Mouse (Mus musculus): Measurements from ENCODE around the gene Olfr902. TPM values are rescaled to one million over a fixed set of nuclear protein-coding genes. Genes with fewer than 3 reads are reported as not detected.
"Not testable (repeated sequence)": the region's sequence is repeated elsewhere in the genome, so short reads cannot be mapped to it uniquely, and the experiment has no call there.

Olfr902 gene
- polyA plus RNA-seq (2012; rRNA removed) (not detected in 2 replicates), polyA plus RNA-seq (2014; fragmentation: Nextera tagmentation; extraction: Ambion mirVana) (not detected in 2 replicates)

DNA sequence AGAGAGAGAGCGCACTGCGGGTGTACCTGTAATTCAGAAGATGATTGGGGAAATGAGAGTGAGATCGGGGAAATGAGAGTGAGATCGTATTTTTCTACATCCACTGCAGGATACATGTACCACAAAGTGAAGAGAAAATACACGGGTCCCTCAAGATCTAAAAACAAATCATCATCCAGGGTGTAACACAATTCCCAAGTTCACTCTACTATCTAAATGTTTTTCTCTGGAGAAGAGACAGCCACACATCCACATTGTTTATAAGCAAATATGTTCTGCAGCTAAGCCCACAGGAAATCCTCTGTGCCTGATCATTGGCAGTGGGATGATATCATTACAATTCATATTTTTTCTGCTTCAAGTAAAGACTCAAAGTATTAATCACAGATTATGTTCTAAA, at the start of gene Olfr902:
Olfr902 (plus strand) TSS at position 301 of the 400 bp plus-strand sequence.
- WGBS (ENCODE audit: insufficient replicate concordance): 70% methylated on average over 5 of the region's 5 CpGs

GRCm38 (mm10) chr9:38401398-38401797, 46.1 kb upstream of the Olfr902 start, which contains the start of gene Olfr147:
Olfr147 (plus strand) TSS chr9:38401698.
- Histone ChIP-seq H3K4me2 (ENCODE audit: low read depth) (no peak within 1 kb of the TSS), H3K27ac (no peak within 1 kb of the TSS), H3K9ac (replicated peaks) (no peak within 1 kb of the TSS), H3K36me3 (replicated peaks; ENCODE audit: control insufficient read depth, insufficient read depth, low read depth) (no peaks in the 10 kb centered on the region), H3K4me3 (ENCODE audit: insufficient read depth in 1 of 2, low read depth in 2 of 2, low read length in 2 of 2) (no peak within 1 kb of the TSS), H3K9me3 (ENCODE audit: control insufficient read depth, low read length) (no peaks in the 10 kb centered on the region), H3K4me1 (replicated peaks; ENCODE audit: control insufficient read depth in 2 of 2, insufficient read depth in 2 of 2, low read length in 1 of 2) (no peaks in the 10 kb centered on the region), H3K27me3 (ENCODE audit: control insufficient read depth, insufficient read depth, low read length) (no peaks in the 10 kb centered on the region)
- ATAC-seq (ENCODE audit: insufficient read depth): no peak
- no peak for DNase-seq (ENCODE audit: low read depth in 3 of 3, low spot score in 3 of 3)
- 63% methylated on average over 1 of the region's 1 CpGs for WGBS (ENCODE audit: insufficient replicate concordance)
- TF ChIP-seq EP300 (IDR thresholded peaks at IDR 0.05; ENCODE audit: low read depth) (no peak), CTCF (IDR thresholded peaks at IDR 0.05; ENCODE audit: low read depth) (no peak)

More for the DNA sequence above, at the start of gene Olfr902:
- H3K4me3 ChIP-seq (ENCODE audit: insufficient read depth in 1 of 2, low read depth in 2 of 2, low read length in 2 of 2): no peak within 1 kb of the TSS
- H3K9me3 ChIP-seq (ENCODE audit: control insufficient read depth, low read length): no peaks in the 10 kb centered on the region
- ATAC-seq (ENCODE audit: insufficient read depth): no peak
- H3K27me3 ChIP-seq (ENCODE audit: control insufficient read depth, insufficient read depth, low read length): no peaks in the 10 kb centered on the region
- no peak within 1 kb of the TSS for H3K27ac ChIP-seq
- no peaks in the 10 kb centered on the region for H3K4me1 ChIP-seq (replicated peaks; ENCODE audit: control insufficient read depth in 2 of 2, insufficient read depth in 2 of 2, low read length in 1 of 2)
- H3K4me2 ChIP-seq (ENCODE audit: low read depth): no peak within 1 kb of the TSS
- no peak for DNase-seq (ENCODE audit: low read depth in 3 of 3, low spot score in 3 of 3)
- H3K36me3 ChIP-seq (replicated peaks; ENCODE audit: control insufficient read depth, insufficient read depth, low read depth): no peaks in the 10 kb centered on the region
- TF ChIP-seq EP300 (IDR thresholded peaks at IDR 0.05; ENCODE audit: low read depth): no peak
- TF ChIP-seq CTCF (IDR thresholded peaks at IDR 0.05; ENCODE audit: low read depth): no peak
- no peak within 1 kb of the TSS for H3K9ac ChIP-seq (replicated peaks)

- H3K4me1 ChIP-seq (replicated peaks; ENCODE audit: control insufficient read depth in 2 of 2, insufficient read depth in 2 of 2, low read length in 1 of 2); H3K9me3 ChIP-seq (ENCODE audit: control insufficient read depth, low read length); H3K9ac ChIP-seq (replicated peaks); H3K27me3 ChIP-seq (ENCODE audit: control insufficient read depth, insufficient read depth, low read length); H3K4me2 ChIP-seq (ENCODE audit: low read depth); DNase-seq (ENCODE audit: low read depth in 3 of 3, low spot score in 3 of 3); ATAC-seq (ENCODE audit: insufficient read depth); H3K36me3 ChIP-seq (replicated peaks; ENCODE audit: control insufficient read depth, insufficient read depth, low read depth); H3K27ac ChIP-seq; H3K4me3 ChIP-seq (ENCODE audit: insufficient read depth in 1 of 2, low read depth in 2 of 2, low read length in 2 of 2): not testable (repeated sequence)
- WGBS (ENCODE audit: insufficient replicate concordance): 81% methylated on average over 3 of the region's 3 CpGs
These were observed 40.0 kb upstream of the Olfr902 start for GRCm38 (mm10) chr9:38407502-38407901.

GRCm38 (mm10) chr9:38413502-38413901, 34.0 kb upstream of the Olfr902 start:
- 82% methylated on average over 14 of the region's 14 CpGs for WGBS (ENCODE audit: insufficient replicate concordance)
- not testable (repeated sequence) for H3K9me3 ChIP-seq (ENCODE audit: control insufficient read depth, low read length); H3K9ac ChIP-seq (replicated peaks); ATAC-seq (ENCODE audit: insufficient read depth); H3K4me3 ChIP-seq (ENCODE audit: insufficient read depth in 1 of 2, low read depth in 2 of 2, low read length in 2 of 2); H3K27ac ChIP-seq; DNase-seq (ENCODE audit: low read depth in 3 of 3, low spot score in 3 of 3); H3K4me2 ChIP-seq (ENCODE audit: low read depth); H3K27me3 ChIP-seq (ENCODE audit: control insufficient read depth, insufficient read depth, low read length); H3K4me1 ChIP-seq (replicated peaks; ENCODE audit: control insufficient read depth in 2 of 2, insufficient read depth in 2 of 2, low read length in 1 of 2); H3K36me3 ChIP-seq (replicated peaks; ENCODE audit: control insufficient read depth, insufficient read depth, low read depth)

GRCm38 (mm10) chr9:38423801-38424200, 23.7 kb upstream of the Olfr902 start:
- TF ChIP-seq CTCF (IDR thresholded peaks at IDR 0.05; ENCODE audit: low read depth) (no peak), EP300 (IDR thresholded peaks at IDR 0.05; ENCODE audit: low read depth) (no peak)
- ATAC-seq (ENCODE audit: insufficient read depth): no peak
- Histone ChIP-seq H3K4me3 (ENCODE audit: insufficient read depth in 1 of 2, low read depth in 2 of 2, low read length in 2 of 2) (no peak overlapping the region), H3K4me1 (replicated peaks; ENCODE audit: control insufficient read depth in 2 of 2, insufficient read depth in 2 of 2, low read length in 1 of 2) (no peaks in the 10 kb centered on the region), H3K9ac (replicated peaks) (no peak overlapping the region), H3K27me3 (ENCODE audit: control insufficient read depth, insufficient read depth, low read length) (no peaks in the 10 kb centered on the region), H3K36me3 (replicated peaks; ENCODE audit: control insufficient read depth, insufficient read depth, low read depth) (no peaks in the 10 kb centered on the region), H3K9me3 (ENCODE audit: control insufficient read depth, low read length) (no peaks in the 10 kb centered on the region), H3K27ac (no peak overlapping the region), H3K4me2 (ENCODE audit: low read depth) (no peak overlapping the region)
- no peak for DNase-seq (ENCODE audit: low read depth in 3 of 3, low spot score in 3 of 3)
